21 mouse cellular contexts compared by ENCODE assay signal in the genomic region with DNA sequence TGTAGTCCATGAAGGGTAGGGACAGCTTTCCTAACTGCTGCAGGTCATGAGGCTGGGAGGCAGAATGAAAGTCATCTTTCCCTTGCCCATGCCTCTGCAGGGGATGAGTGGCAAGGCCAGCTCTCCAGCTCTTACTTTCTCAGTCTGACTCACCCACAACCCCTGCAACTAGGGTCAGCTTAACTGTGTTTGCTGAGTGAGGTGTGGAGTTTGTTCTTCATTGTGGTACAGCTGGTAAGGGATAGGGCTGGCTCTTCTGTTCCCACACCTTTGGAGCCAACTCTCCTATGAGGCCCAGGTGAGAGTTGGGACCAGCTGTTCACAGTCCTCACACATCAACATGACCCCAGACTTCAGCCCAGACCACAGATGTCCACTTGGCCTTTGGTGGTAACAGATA.
"Had no signal": no experiment of that assay in that cellular context is flagged by ENCODE, and none has a peak within 500 bp of the region (broad histone marks: within the 10 kb centered on the region; RNA-seq: fewer than 3 reads in every experiment).

No protein-coding gene starts in this region.

- ATAC-seq: forebrain, postnatal 0 days; hindbrain, postnatal 0 days; intestine, embryonic 16.5 days had no signal

- H3K27me3 ChIP-seq: heart, embryonic 12.5 days; hindbrain, embryonic 13.5 days; hindbrain, embryonic 15.5 days; kidney, embryonic 15.5 days; limb, embryonic 12.5 days had no signal

- H3K27ac ChIP-seq: heart, embryonic 10.5 days; hindbrain, embryonic 13.5 days; hindbrain, embryonic 15.5 days; hindbrain, postnatal 0 days; kidney, embryonic 15.5 days; kidney, postnatal 0 days; left cerebral cortex, adult 2 months; limb, embryonic 10.5 days; limb, embryonic 12.5 days had no signal

- H3K9me3 ChIP-seq: heart, embryonic 10.5 days; heart, embryonic 12.5 days; hindbrain, embryonic 13.5 days; hindbrain, embryonic 15.5 days; kidney, embryonic 15.5 days; limb, embryonic 10.5 days; limb, embryonic 12.5 days had no signal

- H3K4me2 ChIP-seq: heart, embryonic 12.5 days; hindbrain, embryonic 13.5 days; hindbrain, embryonic 15.5 days; kidney, embryonic 15.5 days; limb, embryonic 12.5 days had no signal

- DNase-seq: forebrain, postnatal 0 days; gastrocnemius, postnatal 25 days; heart, adult 18-20 months; heart, postnatal 10 days; heart, postnatal 4 days; kidney, adult 11 months; kidney, adult 2 months; kidney, adult 9 months; kidney, postnatal 14 days; kidney, postnatal 36 days had no signal

- H3K9ac ChIP-seq: forebrain, postnatal 0 days; heart, embryonic 12.5 days; hindbrain, embryonic 13.5 days; hindbrain, embryonic 15.5 days; kidney, embryonic 15.5 days; limb, embryonic 12.5 days had no signal

- H3K4me3 ChIP-seq: heart, embryonic 10.5 days; heart, embryonic 12.5 days; hindbrain, embryonic 13.5 days; hindbrain, embryonic 15.5 days; kidney, embryonic 15.5 days; left cerebral cortex, adult 2 months; limb, embryonic 10.5 days; limb, embryonic 12.5 days had no signal

- H3K4me1 ChIP-seq: heart, embryonic 10.5 days; heart, embryonic 12.5 days; hindbrain, embryonic 13.5 days; hindbrain, embryonic 15.5 days; kidney, embryonic 15.5 days; limb, embryonic 10.5 days; limb, embryonic 12.5 days had no signal

- H3K36me3 ChIP-seq: heart, embryonic 10.5 days; heart, embryonic 12.5 days; hindbrain, embryonic 13.5 days; hindbrain, embryonic 15.5 days; kidney, embryonic 15.5 days; limb, embryonic 10.5 days; limb, embryonic 12.5 days had no signal
